Mouse (Mus musculus) left cerebral cortex, adult 2 months (tissue): ENCODE measurements around the gene Nell2. TPM values are rescaled to one million over a fixed set of nuclear protein-coding genes. Genes with fewer than 3 reads are reported as not detected.

Experiments used
- DNase-seq, 2 experiments: peaks; one replicate each; pipeline ENCODE4 v3.0.0; 2021 to 2022; ENCODE audit warnings: low spot score in 2 of 2, mixed read lengths in 1 of 2; ENCODE audit errors: extremely low spot score in 1 of 2
- H3K27ac ChIP-seq: fragments of 200-600 bp; 2 replicates; pipeline ENCODE4 v1.8.1; 2022
- H3K4me3 ChIP-seq: fragments of 200-600 bp; 2 replicates; pipeline ENCODE4 v1.8.1; 2022
- CTCF ChIP-seq: fragments of 200-600 bp; IDR thresholded peaks from 2 replicates; pipeline ENCODE4 v1.8.1; 2022; ENCODE audit warnings: antibody characterized with exemption, mild to moderate bottlenecking, moderate library complexity
- intact Hi-C: fragments of 180-260 bp; cut with DNase I; formaldehyde crosslinking; loops from one replicate; pipeline ENCODE4 v1.15.1; 2025
- total RNA-seq, 2 experiments: library from RNA; stranded (reverse); gene quantifications; 2 replicates each; pipeline ENCODE4 v1.2.3; 2021

The Nell2 gene
- total RNA-seq, 2 experiments from 2014 or later = 466 to 500 TPM

DNA sequence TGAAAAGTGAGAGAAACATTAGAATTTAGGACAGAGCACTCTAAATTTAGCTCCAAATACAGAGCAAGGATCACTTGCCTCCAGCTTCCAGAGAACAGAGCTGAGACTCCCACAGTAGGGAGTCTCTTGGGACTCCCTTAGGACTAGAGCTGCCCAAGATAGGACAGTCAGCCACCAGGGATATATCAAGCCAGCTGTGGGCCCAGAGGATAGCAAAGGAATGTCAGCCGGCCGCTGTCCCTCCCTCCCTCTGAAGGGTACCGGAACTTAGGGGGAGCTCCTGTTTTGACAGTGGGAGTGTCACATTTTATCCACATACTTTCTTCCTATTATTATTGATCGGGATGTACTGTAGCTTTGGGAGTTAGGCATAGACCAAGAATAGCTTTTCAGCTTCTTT, 319.2 kb downstream of the Nell2 start:
- no peak overlapping the region for H3K27ac ChIP-seq
- DNase-seq = no peak
- TF ChIP-seq CTCF = no peak
- intact Hi-C loops = no loop called here
- H3K4me3 ChIP-seq = no peak overlapping the region

- Histone ChIP-seq H3K4me3 (no peak overlapping the region; the same call in 1 of the 2 replicates), H3K27ac (no peak overlapping the region; the same call in 1 of the 2 replicates)
- TF ChIP-seq CTCF = no peak
- intact Hi-C loops = loop anchor here (5.0 kb wide), 2 partner anchors 56 to 216 kb away; no protein-coding TSS in a partner anchor
- DNase-seq = peak; percentile 30 to 56
Measured at GRCm38 (mm10) chr15:95193661-95194280, 334.6 kb downstream of the Nell2 start.

DNA sequence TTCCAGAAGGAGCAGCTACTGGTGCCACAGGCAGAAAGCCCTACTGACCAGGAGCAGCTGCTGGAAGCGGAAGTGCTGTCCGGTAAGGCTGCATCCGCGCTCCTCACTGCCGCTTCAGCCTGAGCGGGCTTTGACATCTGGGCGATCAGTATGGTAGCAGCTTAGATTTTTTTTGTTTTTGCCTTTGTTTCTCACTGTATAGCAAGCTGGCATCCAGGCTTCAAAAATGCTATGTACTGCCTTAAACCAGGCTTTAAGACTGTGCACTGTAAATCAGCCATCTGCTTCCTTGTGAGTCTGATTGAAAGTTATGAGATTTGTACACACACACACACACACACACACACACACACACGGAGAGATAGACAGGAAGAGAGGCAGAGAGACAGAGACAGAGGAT, 335.4 kb downstream of the Nell2 start:
- H3K4me3 ChIP-seq = no peak overlapping the region
- H3K27ac ChIP-seq = no peak overlapping the region
- no peak for DNase-seq
- intact Hi-C loops = loop anchor here (5.0 kb wide), 2 partner anchors 56 to 216 kb away; no protein-coding TSS in a partner anchor
- no peak for TF ChIP-seq CTCF

- Histone ChIP-seq H3K27ac (no peak overlapping the region), H3K4me3 (no peak overlapping the region; the same call in 1 of the 2 replicates)
- TF ChIP-seq CTCF = no peak; the same call in 1 of the 2 replicates
- peak in 1 of 2 experiments; percentile 18 for DNase-seq
- intact Hi-C loops = no loop called here
Measured at GRCm38 (mm10) chr15:95186226-95186625, 342.1 kb downstream of the Nell2 start.

DNA sequence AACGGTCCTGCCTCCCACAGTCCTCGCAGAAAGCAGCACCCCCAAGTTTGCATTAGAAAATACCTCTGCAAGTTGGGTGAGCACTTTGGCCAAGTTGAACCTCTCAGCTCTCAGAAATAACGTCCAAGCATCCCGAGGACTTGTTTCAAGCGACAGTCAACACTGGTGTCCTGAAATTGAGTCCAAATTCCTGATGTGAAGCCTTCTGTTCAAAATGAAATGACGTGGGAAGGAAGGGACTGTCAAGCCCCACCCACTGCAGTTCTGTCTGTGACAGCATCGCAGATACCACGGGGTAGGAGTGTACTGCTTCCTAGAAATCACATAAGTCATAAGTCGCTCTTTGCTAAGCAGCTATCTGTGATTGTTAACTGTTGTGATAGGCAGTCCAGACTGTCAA, 342.9 kb downstream of the Nell2 start:
- intact Hi-C loops = no loop called here
- no peak for TF ChIP-seq CTCF
- no peak overlapping the region; the same call in 1 of the 2 replicates for H3K4me3 ChIP-seq
- no peak overlapping the region for H3K27ac ChIP-seq
- DNase-seq = no peak

GRCm38 (mm10) chr15:95183450-95183849, 344.9 kb downstream of the Nell2 start:
- intact Hi-C loops = no loop called here
- no peak overlapping the region for H3K27ac ChIP-seq
- H3K4me3 ChIP-seq = no peak overlapping the region
- peak in 1 of 2 experiments; percentile 15 for DNase-seq
- no peak for TF ChIP-seq CTCF

- Histone ChIP-seq H3K27ac (no peak overlapping the region), H3K4me3 (no peak overlapping the region)
- intact Hi-C loops = no loop called here
- no peak for TF ChIP-seq CTCF
- DNase-seq = no peak
Measured at GRCm38 (mm10) chr15:95156828-95157227, 371.5 kb downstream of the Nell2 start.

DNA sequence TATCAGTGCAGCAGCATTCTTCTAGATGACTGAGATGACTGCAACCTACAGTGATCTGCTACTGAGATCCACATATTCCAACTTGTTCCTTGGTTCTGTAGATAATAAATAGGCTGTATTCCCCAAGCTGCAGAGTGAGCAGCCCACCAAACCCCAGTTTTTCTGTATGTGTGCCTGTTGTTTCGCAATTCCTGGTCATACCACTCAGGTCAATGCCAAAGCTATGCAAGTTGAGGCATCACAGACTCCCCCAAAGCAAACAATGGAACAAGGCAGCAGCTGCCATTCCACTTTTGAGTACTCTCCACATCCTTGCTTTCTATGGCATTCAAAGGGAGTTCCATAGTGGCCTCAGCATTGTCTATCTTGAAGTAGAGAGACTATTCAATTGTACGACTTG, 383.2 kb downstream of the Nell2 start:
- TF ChIP-seq CTCF = no peak
- intact Hi-C loops = no loop called here
- H3K4me3 ChIP-seq = no peak overlapping the region
- DNase-seq = no peak
- no peak overlapping the region for H3K27ac ChIP-seq

GRCm38 (mm10) chr15:95144131-95144530, 384.2 kb downstream of the Nell2 start:
- intact Hi-C loops = no loop called here
- TF ChIP-seq CTCF = no peak
- DNase-seq = no peak
- Histone ChIP-seq H3K27ac (no peak overlapping the region), H3K4me3 (no peak overlapping the region)

DNA sequence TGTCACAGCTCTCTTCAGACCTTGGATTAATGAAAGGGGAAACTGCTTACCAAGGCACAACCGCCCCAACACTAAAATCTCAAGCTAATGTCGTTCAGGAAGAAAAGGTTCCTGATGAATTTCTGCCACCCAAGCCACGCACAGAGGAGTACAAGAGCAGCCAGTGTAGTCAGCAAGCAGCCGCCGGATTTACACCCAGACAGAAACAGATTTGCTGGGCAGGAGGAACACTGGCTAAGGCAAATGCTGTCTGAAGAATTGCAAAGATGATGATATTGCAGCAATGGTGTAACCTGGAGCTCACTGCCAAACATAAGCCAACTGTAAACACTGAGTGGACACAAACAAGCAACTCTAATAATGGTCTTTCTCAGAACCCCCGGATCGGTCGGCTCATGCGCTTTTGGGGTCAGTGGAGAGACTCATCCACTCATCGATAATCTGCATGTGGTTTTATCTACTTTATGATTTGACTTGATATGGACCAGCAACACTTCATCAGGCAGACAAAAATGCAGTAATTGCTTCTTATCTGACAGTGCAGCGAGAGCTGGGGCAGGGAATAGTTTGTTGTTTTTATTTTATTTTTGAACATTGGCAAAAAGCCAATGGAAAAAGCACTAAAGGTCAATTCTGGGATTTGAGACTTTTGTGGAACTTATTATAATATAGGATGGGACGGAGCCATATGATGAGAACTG, 389.5 kb downstream of the Nell2 start:
- no peak for TF ChIP-seq CTCF
- no peak for DNase-seq
- H3K27ac ChIP-seq = no peak overlapping the region
- H3K4me3 ChIP-seq = no peak overlapping the region
- intact Hi-C loops = loop anchor here (5.0 kb wide), 1 partner anchor 53 kb away; no protein-coding TSS in a partner anchor

DNA sequence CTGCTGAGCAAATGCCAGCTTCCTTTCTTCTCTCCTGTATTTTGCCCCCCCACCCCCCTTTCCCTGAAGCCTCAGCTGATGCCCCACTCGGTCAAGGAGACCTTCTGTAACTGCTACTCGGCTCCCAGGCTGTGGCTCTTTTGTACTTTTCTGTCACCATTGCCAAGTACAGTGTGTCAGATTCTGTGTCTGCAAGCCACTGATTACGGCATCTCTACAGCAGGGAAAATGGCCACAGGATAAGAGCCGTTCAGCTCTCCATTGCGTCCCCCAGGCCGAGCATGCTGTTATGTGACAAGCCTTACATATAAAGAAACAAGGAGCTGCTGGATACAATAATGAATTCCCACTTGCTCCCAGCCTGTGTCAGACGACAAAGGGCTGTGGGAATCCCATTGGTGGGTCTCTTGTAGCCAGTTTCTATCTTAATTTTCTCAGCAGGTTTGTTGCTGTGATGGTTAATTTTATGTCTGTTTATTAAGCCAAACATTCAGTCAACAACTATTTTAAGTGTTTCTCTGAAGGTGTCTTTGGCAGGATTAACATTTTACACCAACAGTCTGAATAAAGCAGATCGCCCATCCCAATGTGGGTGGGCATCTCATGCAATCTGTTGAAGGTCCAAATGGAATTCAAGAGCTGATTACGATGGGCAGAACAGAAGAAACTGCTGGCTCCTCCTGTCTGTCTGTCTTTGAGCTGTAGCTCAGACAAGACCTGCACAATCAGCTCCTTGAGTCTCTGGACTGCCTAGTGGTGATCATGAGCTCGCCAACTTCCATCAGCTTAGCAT, 391.1 kb downstream of the Nell2 start:
- TF ChIP-seq CTCF = no peak
- no peak overlapping the region for H3K4me3 ChIP-seq
- H3K27ac ChIP-seq = no peak overlapping the region; the same call in 1 of the 2 replicates
- intact Hi-C loops = loop anchor here (5.0 kb wide), 1 partner anchor 55 kb away; no protein-coding TSS in a partner anchor
- peak in 1 of 2 experiments; percentile 12 for DNase-seq
